Mouse (Mus musculus): Measurements from ENCODE around the gene Pik3r5. TPM values are rescaled to one million over a fixed set of nuclear protein-coding genes. Genes with fewer than 3 reads are reported as not detected.

Pik3r5 gene
- total and polyA plus RNA-seq, 2 experiments from 2014 or later = 0.54 to 1.8 TPM

DNA sequence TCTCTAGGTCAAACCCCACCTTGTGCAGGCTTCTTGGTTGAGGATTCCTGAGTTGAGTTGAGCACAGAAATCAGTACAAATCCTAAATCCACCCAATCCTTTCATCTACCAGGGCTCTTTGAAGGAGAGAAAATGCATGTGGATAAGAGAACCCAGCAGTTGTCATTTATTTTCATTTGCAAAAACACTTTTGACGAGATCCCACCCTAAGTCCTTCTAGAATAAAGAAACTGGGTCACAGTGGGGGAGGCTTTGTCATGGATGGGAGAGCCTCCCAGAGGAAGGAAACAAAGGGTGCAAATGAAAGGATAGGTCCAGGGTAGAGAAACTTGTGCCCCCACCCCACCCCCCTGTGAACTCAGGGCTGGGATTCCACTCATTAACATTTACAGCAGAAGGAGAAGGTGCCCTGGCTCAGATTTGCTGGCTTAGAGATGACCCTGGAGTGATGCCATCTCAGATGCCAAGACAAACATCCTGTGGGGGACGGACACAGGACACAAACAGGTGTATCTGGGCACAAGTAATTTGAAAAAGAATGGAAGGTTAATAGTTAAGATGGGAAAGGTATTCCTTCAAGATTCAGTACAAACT, 37.9 kb upstream of the Pik3r5 start:
- Histone ChIP-seq H3K4me3 (ENCODE audit: low read depth, low read length) (no peak overlapping the region), H3K36me3 (ENCODE audit: insufficient read depth) (no peaks in the 10 kb centered on the region), H3K9me3 (ENCODE audit: low read length) (no peaks in the 10 kb centered on the region), H3K27ac (ENCODE audit: low read depth, low read length) (no peak overlapping the region), H3K4me1 (ENCODE audit: insufficient read depth) (no peaks in the 10 kb centered on the region), H3K9ac (no peak overlapping the region), H3K4me2 (ENCODE audit: low read depth) (no peak overlapping the region), H3K27me3 (ENCODE audit: insufficient read depth, low read length) (peaks cover 50% of the 10 kb centered on the region)
- 50% methylated on average over 2 of the region's 2 CpGs for WGBS
- DNase-seq (no peak), ATAC-seq (no peak)
- TF ChIP-seq CTCF (IDR thresholded peaks at IDR 0.05; ENCODE audit: low read depth) = no peak

DNA sequence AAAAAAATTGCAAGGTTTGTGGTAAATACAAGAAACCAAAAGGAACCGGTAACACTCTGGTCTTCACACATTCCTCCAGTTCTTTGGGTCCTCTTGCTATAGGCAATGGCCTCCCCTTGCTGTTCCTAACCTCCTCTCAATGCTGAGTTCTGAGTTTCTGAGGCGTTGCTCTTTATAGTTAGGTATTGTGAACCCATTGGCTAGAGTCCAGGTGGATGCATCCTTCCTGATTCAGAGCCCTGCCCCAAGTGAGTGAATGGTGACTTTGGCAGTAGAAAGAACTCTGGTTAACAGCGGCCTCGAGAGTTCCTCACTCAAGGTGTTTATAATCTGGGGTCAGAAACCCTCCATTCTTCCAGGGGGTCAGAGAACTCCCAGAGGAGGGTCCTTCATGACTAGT, 37.2 kb upstream of the Pik3r5 start:
- no peak overlapping the region for H3K27ac ChIP-seq (ENCODE audit: low read depth, low read length)
- no peak for TF ChIP-seq CTCF (IDR thresholded peaks at IDR 0.05; ENCODE audit: low read depth)
- H3K9ac ChIP-seq = no peak overlapping the region
- 46% methylated on average over 4 of the region's 4 CpGs for WGBS
- ATAC-seq = no peak
- H3K27me3 ChIP-seq (ENCODE audit: insufficient read depth, low read length) = peaks cover 49% of the 10 kb centered on the region
- peaks cover 5% of the 10 kb centered on the region; the same call in 1 of the 2 replicates for H3K4me1 ChIP-seq (ENCODE audit: insufficient read depth)
- H3K36me3 ChIP-seq (ENCODE audit: insufficient read depth) = no peaks in the 10 kb centered on the region
- no peak overlapping the region for H3K4me3 ChIP-seq (ENCODE audit: low read depth, low read length)
- DNase-seq = no peak
- H3K9me3 ChIP-seq (ENCODE audit: low read length) = no peaks in the 10 kb centered on the region
- no peak overlapping the region for H3K4me2 ChIP-seq (ENCODE audit: low read depth)

DNA sequence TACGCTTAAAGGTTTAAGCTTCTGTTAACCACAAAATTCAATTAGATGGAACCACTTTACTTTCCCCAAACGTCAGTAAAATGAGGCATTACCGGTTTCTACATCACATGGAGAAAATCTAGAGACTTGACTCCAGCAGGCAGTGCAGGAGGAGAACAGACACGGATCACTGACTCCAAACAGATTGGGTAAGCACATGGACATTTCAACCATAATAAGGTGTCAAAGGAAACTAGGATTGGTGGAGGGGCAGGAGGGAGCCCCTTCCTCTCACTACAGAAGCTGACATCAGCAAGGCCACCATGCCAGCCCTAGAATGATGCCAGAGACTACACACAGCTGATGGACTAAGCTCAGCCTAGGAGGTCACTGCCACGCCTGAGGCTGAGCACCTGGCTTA, 36.4 kb upstream of the Pik3r5 start:
- H3K9me3 ChIP-seq (ENCODE audit: low read length) = no peaks in the 10 kb centered on the region
- H3K4me3 ChIP-seq (ENCODE audit: low read depth, low read length) = no peak overlapping the region
- no peak for ATAC-seq
- H3K4me2 ChIP-seq (ENCODE audit: low read depth) = no peak overlapping the region
- no peak overlapping the region for H3K27ac ChIP-seq (ENCODE audit: low read depth, low read length)
- WGBS = 65% methylated on average over 5 of the region's 5 CpGs
- H3K27me3 ChIP-seq (ENCODE audit: insufficient read depth, low read length) = peaks cover 46% of the 10 kb centered on the region
- H3K4me1 ChIP-seq (ENCODE audit: insufficient read depth) = peaks cover 6% of the 10 kb centered on the region; the same call in 1 of the 2 replicates
- no peak for DNase-seq
- H3K36me3 ChIP-seq (ENCODE audit: insufficient read depth) = no peaks in the 10 kb centered on the region
- TF ChIP-seq CTCF (IDR thresholded peaks at IDR 0.05; ENCODE audit: low read depth) = no peak
- H3K9ac ChIP-seq = no peak overlapping the region

DNA sequence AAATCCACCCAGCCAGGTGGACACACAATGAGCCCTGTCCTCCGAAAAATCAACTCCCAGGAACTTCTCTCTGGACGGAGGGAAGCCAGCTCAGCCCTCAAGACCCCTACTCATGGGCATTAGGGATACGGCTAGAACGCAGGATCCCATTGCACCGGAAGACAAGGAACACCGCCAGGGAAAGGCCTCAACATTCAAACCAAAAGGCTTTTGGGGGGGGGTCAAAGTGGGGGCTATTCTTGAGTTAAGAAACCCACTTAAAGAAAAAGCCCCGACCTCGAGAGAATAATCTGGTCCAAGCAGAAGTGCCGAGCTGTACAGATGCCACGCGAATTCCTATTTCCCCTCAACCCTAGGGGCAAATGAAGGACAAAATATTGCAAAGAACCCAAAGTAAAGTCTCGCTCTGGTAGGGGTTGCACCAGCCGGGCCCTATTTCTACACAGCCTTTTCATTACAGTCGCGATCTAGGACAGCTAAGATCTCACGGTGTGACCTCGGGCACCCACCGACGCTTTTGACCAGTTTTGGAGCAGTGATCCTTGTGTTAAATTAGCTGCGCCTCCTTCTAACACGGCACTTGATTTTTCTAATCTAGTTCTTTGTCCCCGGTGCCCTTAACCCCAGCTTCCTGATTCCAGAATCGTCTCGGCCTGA, 32.9 kb upstream of the Pik3r5 start:
- Histone ChIP-seq H3K27ac (ENCODE audit: low read depth, low read length) (no peak overlapping the region), H3K9me3 (ENCODE audit: low read length) (no peaks in the 10 kb centered on the region)
- WGBS = 13% methylated on average over 24 of the region's 24 CpGs

DNA sequence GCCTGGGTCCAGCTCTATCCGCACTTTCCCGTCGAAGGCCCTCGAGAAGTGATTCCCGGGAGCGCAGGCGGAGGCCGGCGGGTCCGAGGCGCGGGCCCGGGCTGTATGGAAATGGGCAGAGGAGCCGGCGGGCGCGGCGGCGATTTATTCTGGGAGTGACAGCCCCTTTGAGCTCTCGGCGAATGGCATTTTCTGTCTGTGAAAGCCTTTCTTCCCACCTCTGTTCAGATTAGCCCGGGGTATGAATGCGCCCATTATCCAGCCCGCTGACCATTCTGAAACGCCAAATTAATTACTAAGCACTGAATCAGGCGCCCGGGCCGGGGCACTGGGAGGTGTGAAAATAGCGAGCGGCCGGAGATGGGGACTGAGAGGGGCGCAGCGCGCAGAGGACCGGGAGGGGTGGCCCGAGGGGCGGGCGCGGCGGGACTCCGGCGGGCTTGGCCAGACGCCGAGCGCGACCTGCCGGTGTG, 32.3 kb upstream of the Pik3r5 start:
- Histone ChIP-seq H3K4me3 (ENCODE audit: low read depth, low read length) (peak overlapping the region; percentile 51), H3K4me1 (ENCODE audit: insufficient read depth) (peaks cover 6% of the 10 kb centered on the region; the same call in 1 of the 2 replicates), H3K36me3 (ENCODE audit: insufficient read depth) (no peaks in the 10 kb centered on the region), H3K9me3 (ENCODE audit: low read length) (no peaks in the 10 kb centered on the region), H3K27ac (ENCODE audit: low read depth, low read length) (no peak overlapping the region), H3K9ac (peak overlapping the region; percentile 52), H3K27me3 (ENCODE audit: insufficient read depth, low read length) (peaks cover 39% of the 10 kb centered on the region), H3K4me2 (ENCODE audit: low read depth) (peak overlapping the region; percentile 96)
- no peak for TF ChIP-seq CTCF (IDR thresholded peaks at IDR 0.05; ENCODE audit: low read depth)
- DNase-seq (peak; percentile 52), ATAC-seq (peak; percentile 82)
- under 1% methylated on average over 47 of the region's 47 CpGs for WGBS

More for the DNA sequence above, 32.9 kb upstream of the Pik3r5 start:
- ATAC-seq (peak; percentile 17; the same call in 1 of the 2 replicates), DNase-seq (no peak)
- peak overlapping the region; percentile 52 for H3K9ac ChIP-seq
- H3K36me3 ChIP-seq (ENCODE audit: insufficient read depth) = no peaks in the 10 kb centered on the region
- peaks cover 6% of the 10 kb centered on the region; the same call in 1 of the 2 replicates for H3K4me1 ChIP-seq (ENCODE audit: insufficient read depth)
- H3K27me3 ChIP-seq (ENCODE audit: insufficient read depth, low read length) = peaks cover 39% of the 10 kb centered on the region
- no peak for TF ChIP-seq CTCF (IDR thresholded peaks at IDR 0.05; ENCODE audit: low read depth)
- H3K4me2 ChIP-seq (ENCODE audit: low read depth) = peak overlapping the region; percentile 96
- peak overlapping the region; percentile 51 for H3K4me3 ChIP-seq (ENCODE audit: low read depth, low read length)

DNA sequence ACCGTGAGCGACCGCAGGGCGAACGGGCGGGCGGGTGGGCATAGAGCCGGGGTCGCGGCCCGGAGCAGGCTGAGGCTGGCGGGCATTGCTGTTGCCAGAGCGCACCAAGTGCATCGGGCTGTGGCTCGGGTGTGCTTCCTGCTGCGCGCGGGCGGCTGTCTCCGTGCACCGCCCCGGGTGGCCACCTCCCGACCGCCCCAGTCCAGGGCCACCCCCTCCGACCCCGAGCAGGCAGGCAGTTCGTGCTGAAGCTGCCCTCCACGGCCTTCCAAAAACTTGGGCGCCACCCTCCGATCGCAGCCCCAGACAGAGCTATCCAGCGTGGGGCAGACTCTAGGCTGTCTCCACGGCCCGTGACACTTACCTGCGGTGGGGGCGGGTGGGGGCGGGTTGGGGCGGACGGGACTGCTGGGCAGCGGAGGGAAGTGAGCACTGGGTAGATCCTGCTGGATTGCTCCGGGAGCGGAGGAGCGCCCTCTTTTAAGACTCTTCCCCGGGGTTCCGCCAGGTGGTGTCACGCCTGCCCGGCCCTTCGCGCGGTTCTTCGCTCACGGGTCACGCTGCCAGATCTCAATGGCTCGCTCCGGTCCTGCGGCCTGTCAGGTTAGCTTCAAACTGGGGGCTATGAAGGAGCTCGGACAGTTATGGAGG, 31.8 kb upstream of the Pik3r5 start:
- peak overlapping the region; percentile 51 for H3K4me3 ChIP-seq (ENCODE audit: low read depth, low read length)
- no peaks in the 10 kb centered on the region for H3K36me3 ChIP-seq (ENCODE audit: insufficient read depth)
- TF ChIP-seq CTCF (IDR thresholded peaks at IDR 0.05; ENCODE audit: low read depth) = peak; percentile 36
- peaks cover 6% of the 10 kb centered on the region; the same call in 1 of the 2 replicates for H3K4me1 ChIP-seq (ENCODE audit: insufficient read depth)
- H3K9ac ChIP-seq = peak overlapping the region; percentile 52
- DNase-seq = peak; percentile 20
- WGBS = 3% methylated on average over 55 of the region's 57 CpGs
- no peaks in the 10 kb centered on the region for H3K9me3 ChIP-seq (ENCODE audit: low read length)
- H3K27ac ChIP-seq (ENCODE audit: low read depth, low read length) = no peak overlapping the region
- ATAC-seq = peak; percentile 76
- peaks cover 39% of the 10 kb centered on the region for H3K27me3 ChIP-seq (ENCODE audit: insufficient read depth, low read length)
- H3K4me2 ChIP-seq (ENCODE audit: low read depth) = peak overlapping the region; percentile 96
